Mouse (Mus musculus) heart, embryonic 11.5 days (tissue): ENCODE data around the gene Hmgcll1. TPM values are rescaled to one million over a fixed set of nuclear protein-coding genes. Genes with fewer than 3 reads are reported as not detected.

Source experiments
- ATAC-seq: fragments of 200-750 bp; cut with Nextera tagmentation; replicated peaks from 2 replicates; pipeline ENCODE4 v1.8.0; 2017; ENCODE audit warnings: moderate library complexity; ENCODE audit not compliant: insufficient number of reproducible peaks, low FRiP score, low TSS enrichment
- H3K27ac ChIP-seq: fragments of 300-500 bp; sonication (generic); 2 replicates; pipeline ENCODE4 v1.5.1; 2014; ENCODE audit warnings: mild to moderate bottlenecking, low read depth, low read length
- H3K27me3 ChIP-seq: fragments of 300-500 bp; sonication (generic); 2 replicates; pipeline ENCODE4 v1.6.1; 2014; ENCODE audit warnings: mild to moderate bottlenecking, low read length, mixed read lengths; ENCODE audit not compliant: control insufficient read depth, insufficient read depth
- H3K36me3 ChIP-seq: fragments of 300-500 bp; sonication (generic); 2 replicates; pipeline ENCODE4 v1.6.1; 2014; ENCODE audit warnings: mild to moderate bottlenecking, low read length, moderate library complexity, mixed read lengths; ENCODE audit not compliant: control insufficient read depth, insufficient read depth
- H3K4me1 ChIP-seq: fragments of 300-500 bp; sonication (generic); 2 replicates; pipeline ENCODE4 v1.6.1; 2014; ENCODE audit warnings: low read length; ENCODE audit not compliant: control insufficient read depth, insufficient read depth
- H3K4me2 ChIP-seq: fragments of 300-500 bp; sonication (generic); 2 replicates; pipeline ENCODE4 v1.6.1; 2014; ENCODE audit warnings: mild to moderate bottlenecking, moderate library complexity
- H3K4me3 ChIP-seq: fragments of 300-500 bp; sonication (generic); 2 replicates; pipeline ENCODE4 v1.5.1; 2014; ENCODE audit warnings: low read depth, low read length
- H3K9ac ChIP-seq: fragments of 300-500 bp; sonication (generic); 2 replicates; pipeline ENCODE4 v1.6.1; 2014; ENCODE audit warnings: mild to moderate bottlenecking, low read depth, low read length, moderate library complexity
- H3K9me3 ChIP-seq: fragments of 300-500 bp; sonication (generic); replicated peaks from 2 replicates; pipeline ENCODE4 v1.6.1; 2016; ENCODE audit warnings: low read length; ENCODE audit not compliant: control insufficient read depth
- WGBS: fragments of 180-500 bp; shearing (Covaris S2); extraction: QIAGEN DNeasy Blood & Tissue Kit; methylation state at CpG from one replicate; pipeline ENCODE4 v1.1.7; 2014; ENCODE audit not compliant: insufficient replicate concordance; 5-methylcytosine and 5-hydroxymethylcytosine counted together
- polyA plus RNA-seq: library from polyadenylated mRNA; unstranded; fragments of >200 nt; fragmentation: Nextera tagmentation; extraction: Ambion mirVana; gene quantifications from 2 replicates; pipeline ENCODE4 v1.2.1, GENCODE M21; 2014

Gene Hmgcll1
- polyA plus RNA-seq, 1 experiment from 2014 or later = 3.5 TPM

DNA sequence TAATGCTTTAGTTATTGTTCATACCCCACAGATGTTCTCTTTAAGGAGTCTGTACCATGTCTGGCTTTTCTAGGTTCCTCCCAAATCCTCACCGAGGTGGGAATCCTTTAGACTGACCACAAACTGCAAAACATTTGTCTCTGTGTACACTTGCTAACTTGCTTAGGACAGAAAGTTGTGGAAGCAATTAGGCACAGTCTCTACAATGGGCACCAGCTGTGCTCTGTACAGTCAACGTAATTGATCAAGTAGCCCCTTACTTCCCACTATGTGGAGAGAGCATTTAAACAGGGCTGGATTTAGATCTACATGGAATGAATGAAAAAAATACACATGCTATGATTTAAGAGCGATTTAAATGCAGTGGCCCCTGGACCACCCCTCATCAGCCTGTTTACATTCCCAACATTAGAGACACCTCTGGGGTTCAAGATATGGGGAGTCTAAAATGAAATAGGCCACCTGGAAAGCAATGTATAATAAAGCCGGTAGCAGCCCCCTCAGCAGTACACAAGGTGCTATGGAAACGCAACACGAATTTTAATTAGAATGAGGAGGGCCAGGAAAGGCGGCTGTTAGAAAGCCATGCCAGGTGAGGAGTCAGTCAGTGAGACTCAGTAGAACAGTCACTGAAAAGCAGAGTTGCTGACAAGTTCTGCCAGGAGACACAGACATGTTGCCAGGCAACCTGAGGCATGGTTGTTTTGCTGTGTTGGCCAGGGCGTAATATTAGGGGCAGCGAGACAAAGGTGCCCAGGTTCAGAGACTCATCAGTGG, 23.9 kb downstream of the Hmgcll1 start:
- H3K4me1 ChIP-seq = no peaks in the 10 kb centered on the region
- whole genome bisulfite sequencing = 72% methylated on average over 9 of the region's 9 CpGs

DNA sequence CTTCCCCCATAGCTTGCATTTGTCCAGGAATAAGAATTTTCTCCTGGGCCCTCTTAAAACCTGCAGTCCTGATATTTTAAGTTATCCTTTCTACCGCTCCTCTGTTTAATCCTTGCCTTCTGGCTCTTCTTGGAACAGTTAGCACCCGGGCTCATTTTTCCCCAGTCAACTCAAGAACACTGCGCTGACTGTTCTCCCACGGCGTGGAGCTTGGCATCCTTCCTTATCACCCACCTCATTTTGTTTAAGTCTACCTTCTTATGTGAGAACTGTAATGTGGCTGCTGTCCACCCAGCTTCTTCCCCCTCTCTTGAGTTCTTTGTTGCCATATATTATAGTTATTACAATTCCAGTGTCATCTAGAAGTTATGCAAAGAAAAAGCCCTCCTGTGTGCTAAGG, 25.1 kb downstream of the Hmgcll1 start:
- WGBS = 81% methylated on average over 5 of the region's 5 CpGs
- no peaks in the 10 kb centered on the region for H3K9me3 ChIP-seq
- H3K27ac ChIP-seq = no peak overlapping the region
- no peak overlapping the region for H3K4me3 ChIP-seq
- no peaks in the 10 kb centered on the region for H3K4me1 ChIP-seq
- H3K27me3 ChIP-seq = no peaks in the 10 kb centered on the region
- H3K36me3 ChIP-seq = no peaks in the 10 kb centered on the region
- ATAC-seq = no peak
- H3K4me2 ChIP-seq = no peak overlapping the region
- no peak overlapping the region for H3K9ac ChIP-seq

More for the DNA sequence above, 23.9 kb downstream of the Hmgcll1 start:
- ATAC-seq = no peak
- Histone ChIP-seq H3K9ac (no peak overlapping the region), H3K9me3 (no peaks in the 10 kb centered on the region), H3K4me2 (no peak overlapping the region), H3K36me3 (no peaks in the 10 kb centered on the region), H3K4me3 (no peak overlapping the region), H3K27me3 (no peaks in the 10 kb centered on the region), H3K27ac (no peak overlapping the region)

DNA sequence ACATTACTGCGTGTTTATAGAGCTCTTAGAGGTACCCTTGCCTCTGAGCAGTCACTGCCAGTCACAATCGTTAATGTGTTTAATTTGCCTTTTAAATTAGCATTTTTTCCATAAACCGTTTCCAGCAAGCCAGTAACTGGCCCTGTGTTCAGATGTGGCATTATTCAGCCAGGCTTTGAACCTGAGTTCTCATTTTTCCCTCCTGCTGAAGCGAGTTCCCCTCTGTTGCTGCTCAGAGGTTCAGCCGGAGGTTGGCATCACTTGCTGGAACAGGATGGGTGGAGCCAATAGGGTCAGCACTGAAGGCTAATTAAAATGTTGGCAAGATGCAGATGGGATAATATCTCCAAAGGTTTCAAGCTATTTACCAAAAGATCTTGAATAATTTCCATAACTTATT, 28.7 kb downstream of the Hmgcll1 start:
- no peaks in the 10 kb centered on the region for H3K27me3 ChIP-seq
- H3K4me2 ChIP-seq = no peak overlapping the region
- ATAC-seq = no peak
- no peaks in the 10 kb centered on the region for H3K36me3 ChIP-seq
- 77% methylated on average over 5 of the region's 5 CpGs for WGBS
- H3K4me3 ChIP-seq = no peak overlapping the region
- H3K9me3 ChIP-seq = no peaks in the 10 kb centered on the region
- no peak overlapping the region for H3K9ac ChIP-seq
- H3K4me1 ChIP-seq = no peaks in the 10 kb centered on the region
- no peak overlapping the region for H3K27ac ChIP-seq

DNA sequence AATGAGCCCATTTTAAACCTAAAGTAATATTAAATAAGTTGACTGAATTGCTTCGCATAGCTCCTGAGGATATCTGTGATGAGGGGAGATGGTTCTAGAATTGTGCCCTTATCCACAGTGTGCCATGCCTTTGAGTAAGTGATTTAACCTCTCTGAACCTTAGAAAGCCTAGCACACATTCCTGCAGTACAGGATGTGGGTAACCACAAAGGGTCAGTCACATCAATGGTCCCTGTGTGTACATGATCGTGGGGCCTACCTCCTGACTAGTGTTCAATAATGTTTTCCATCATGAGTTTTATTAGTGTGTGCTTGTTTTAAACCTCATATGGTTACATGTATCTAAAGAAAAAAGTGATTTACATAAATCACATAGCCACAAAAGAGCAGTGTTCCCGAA, 46.3 kb downstream of the Hmgcll1 start:
- H3K4me3 ChIP-seq = no peak overlapping the region
- H3K9ac ChIP-seq = no peak overlapping the region
- H3K27me3 ChIP-seq = no peaks in the 10 kb centered on the region
- no peak overlapping the region for H3K4me2 ChIP-seq
- 84% methylated on average over 3 of the region's 3 CpGs for WGBS
- ATAC-seq = no peak
- no peaks in the 10 kb centered on the region for H3K36me3 ChIP-seq
- H3K27ac ChIP-seq = no peak overlapping the region
- no peaks in the 10 kb centered on the region for H3K9me3 ChIP-seq
- no peaks in the 10 kb centered on the region for H3K4me1 ChIP-seq

DNA sequence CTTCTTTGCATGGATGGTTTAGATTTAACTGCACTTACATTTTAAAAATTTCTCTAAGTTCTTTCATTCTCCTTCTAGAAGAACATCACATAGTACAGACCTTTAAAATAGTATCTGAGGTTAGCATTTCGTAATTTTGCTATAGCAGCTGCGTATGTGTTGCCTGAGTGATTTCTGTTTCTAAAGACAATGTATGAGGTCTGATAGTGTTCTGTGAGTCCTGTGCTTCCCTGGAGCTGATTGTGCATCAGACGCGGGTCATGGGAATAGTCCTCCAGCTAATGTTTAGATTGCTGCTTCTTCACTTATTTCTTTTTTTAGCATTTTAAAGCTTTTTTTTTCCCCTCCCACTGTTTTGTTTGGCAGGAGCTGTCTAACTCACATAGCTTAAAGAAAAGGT, 46.8 kb downstream of the Hmgcll1 start:
- WGBS = 66% methylated on average over 4 of the region's 4 CpGs

DNA sequence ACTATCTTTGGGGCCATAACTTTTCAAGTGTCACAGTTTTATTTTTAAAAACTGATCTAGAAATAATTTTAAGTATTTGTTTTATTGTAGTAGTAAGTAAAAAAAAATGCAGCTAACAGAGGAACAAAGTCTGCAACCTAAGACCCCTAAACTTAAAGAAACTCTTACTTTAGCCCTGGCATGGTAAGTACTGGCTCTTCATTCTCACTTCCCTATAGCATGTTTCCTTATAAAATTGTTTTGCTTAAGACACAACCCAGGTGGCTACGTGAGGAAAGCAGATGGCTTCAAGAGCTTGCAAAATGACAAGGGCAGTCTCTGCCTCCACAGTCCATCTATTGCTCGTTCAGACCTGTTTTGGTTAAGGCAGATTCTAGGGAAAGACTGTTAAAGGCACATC, 49.5 kb downstream of the Hmgcll1 start:
- no peak for ATAC-seq
- H3K36me3 ChIP-seq = no peaks in the 10 kb centered on the region

More for the DNA sequence above, 46.8 kb downstream of the Hmgcll1 start:
- no peaks in the 10 kb centered on the region for H3K4me1 ChIP-seq
- H3K9me3 ChIP-seq = no peaks in the 10 kb centered on the region
- H3K27me3 ChIP-seq = no peaks in the 10 kb centered on the region
- no peak for ATAC-seq
- H3K4me3 ChIP-seq = no peak overlapping the region
- no peak overlapping the region for H3K27ac ChIP-seq
- H3K9ac ChIP-seq = no peak overlapping the region
- no peaks in the 10 kb centered on the region for H3K36me3 ChIP-seq
- no peak overlapping the region for H3K4me2 ChIP-seq

DNA sequence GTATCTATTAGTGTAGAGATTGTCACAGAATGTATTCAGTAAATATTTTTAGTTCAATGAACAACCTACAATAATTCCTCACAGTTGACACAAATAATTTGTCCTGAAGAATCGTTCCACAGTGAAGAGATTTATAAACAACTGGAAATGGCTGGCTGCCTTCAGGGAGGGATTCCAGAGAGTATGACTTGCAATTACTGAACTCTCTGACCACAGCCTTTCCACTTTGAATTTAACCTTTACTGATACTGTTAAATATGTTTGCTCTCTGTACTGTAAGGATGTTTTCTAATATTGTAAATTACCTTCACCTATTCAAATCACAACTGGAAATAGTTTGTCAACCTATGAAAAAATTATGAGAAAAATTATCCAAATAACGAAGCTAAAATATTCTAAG, 76.9 kb downstream of the Hmgcll1 start:
- no peaks in the 10 kb centered on the region for H3K9me3 ChIP-seq
- ATAC-seq = no peak
- WGBS = 72% methylated on average over 2 of the region's 2 CpGs
- H3K4me1 ChIP-seq = no peaks in the 10 kb centered on the region
- H3K9ac ChIP-seq = no peak overlapping the region
- H3K27ac ChIP-seq = no peak overlapping the region
- no peak overlapping the region for H3K4me3 ChIP-seq
- no peak overlapping the region for H3K4me2 ChIP-seq
- H3K27me3 ChIP-seq = no peaks in the 10 kb centered on the region
- no peaks in the 10 kb centered on the region for H3K36me3 ChIP-seq

More for the DNA sequence above, 49.5 kb downstream of the Hmgcll1 start:
- no peak overlapping the region for H3K9ac ChIP-seq
- no peak overlapping the region for H3K4me3 ChIP-seq
- H3K4me2 ChIP-seq = no peak overlapping the region
- 63% methylated on average over 2 of the region's 2 CpGs for WGBS
- H3K4me1 ChIP-seq = no peaks in the 10 kb centered on the region
- no peaks in the 10 kb centered on the region for H3K27me3 ChIP-seq
- no peaks in the 10 kb centered on the region for H3K9me3 ChIP-seq
- H3K27ac ChIP-seq = no peak overlapping the region

DNA sequence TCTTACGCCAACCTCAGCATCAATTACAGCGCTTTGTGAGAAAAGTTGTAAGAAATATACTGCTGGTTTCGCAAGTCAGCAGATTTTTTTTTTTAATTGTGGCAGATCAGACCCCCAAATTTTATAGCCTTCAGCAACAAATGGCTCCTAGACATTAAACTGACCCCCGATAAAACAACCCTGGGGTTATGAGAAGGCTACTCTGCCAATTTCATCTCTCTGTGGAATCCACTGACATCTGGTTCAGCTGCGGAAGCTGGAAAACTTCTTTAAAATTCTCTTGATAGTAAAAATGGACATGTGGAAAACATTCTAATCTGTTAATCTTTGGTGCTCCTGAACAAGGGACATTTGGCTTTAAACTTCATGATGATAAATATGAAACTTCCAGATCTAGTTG, 82.6 kb downstream of the Hmgcll1 start:
- no peak overlapping the region for H3K4me3 ChIP-seq
- H3K36me3 ChIP-seq = no peaks in the 10 kb centered on the region
- no peak overlapping the region for H3K9ac ChIP-seq
- H3K4me2 ChIP-seq = no peak overlapping the region
- H3K4me1 ChIP-seq = no peaks in the 10 kb centered on the region
- ATAC-seq = no peak
- no peaks in the 10 kb centered on the region for H3K9me3 ChIP-seq
- H3K27ac ChIP-seq = no peak overlapping the region
- 79% methylated on average over 5 of the region's 5 CpGs for WGBS
- no peaks in the 10 kb centered on the region for H3K27me3 ChIP-seq

DNA sequence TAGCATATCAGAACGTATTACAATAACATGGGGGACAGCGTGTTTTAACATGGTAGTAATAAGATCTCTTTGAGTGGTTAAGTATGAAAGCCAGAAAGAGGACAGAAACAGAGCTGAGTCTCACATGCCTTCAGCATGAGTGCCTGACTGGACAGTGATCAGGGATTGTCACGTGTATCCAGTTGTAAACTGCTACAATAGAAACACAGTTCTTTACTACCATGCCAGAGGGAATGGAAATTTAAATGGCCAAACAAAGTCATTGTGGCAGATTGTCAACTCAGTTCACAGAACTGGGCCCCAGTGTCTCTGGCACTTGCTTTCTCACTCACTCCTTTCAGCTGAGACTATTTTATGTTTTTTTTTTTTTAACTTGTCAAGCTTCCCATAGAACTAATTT, 85.3 kb downstream of the Hmgcll1 start:
- no peaks in the 10 kb centered on the region for H3K27me3 ChIP-seq
- ATAC-seq = no peak
- H3K4me3 ChIP-seq = no peak overlapping the region
- H3K27ac ChIP-seq = no peak overlapping the region
- H3K4me1 ChIP-seq = no peaks in the 10 kb centered on the region
- no peaks in the 10 kb centered on the region for H3K36me3 ChIP-seq
- no peak overlapping the region for H3K4me2 ChIP-seq
- no peaks in the 10 kb centered on the region for H3K9me3 ChIP-seq
- H3K9ac ChIP-seq = no peak overlapping the region
- WGBS = 75% methylated on average over 3 of the region's 3 CpGs
